Mouse (Mus musculus): Measurements from ENCODE around the gene 2610028H24Rik.

DNA sequence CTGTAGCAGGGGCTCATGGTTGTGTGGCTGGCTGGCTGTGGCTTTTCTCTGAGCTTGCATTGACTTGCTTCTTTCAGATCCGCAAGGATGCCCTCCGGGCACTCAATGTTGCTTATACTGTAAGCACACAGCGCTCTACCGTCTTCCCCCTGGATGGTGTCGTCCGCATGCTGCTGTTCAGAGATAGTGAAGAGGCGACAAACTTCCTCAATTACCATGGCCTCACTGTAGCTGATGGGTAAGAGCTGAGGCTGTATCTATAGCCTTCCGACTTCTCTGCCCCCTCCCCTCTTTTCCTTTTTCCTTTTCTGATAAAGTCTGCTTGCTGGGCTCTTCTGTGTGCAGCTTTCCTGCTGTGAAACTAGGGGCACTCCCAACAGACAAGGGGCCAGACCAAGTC is 39.4 kb downstream of the 2610028H24Rik start:
- TF ChIP-seq POLR2A (IDR thresholded peaks at IDR 0.05; ENCODE audit: low read depth, low read length) (no peak), CTCF (conservative IDR thresholded peaks at IDR 0.05; ENCODE audit: insufficient read depth, insufficient read length, low read depth, low read length) (no peak)

Measured in kidney, adult 2 months (tissue).